Mouse (Mus musculus) c-Kit-positive CD71-negative TER-119-negative erythroid progenitor cells, embryonic 14.5 days (primary cell): Measurements from ENCODE around the gene Hdhd5.

Experiments used
- DNase-seq: peaks from one replicate; pipeline ENCODE4 v3.0.0-alpha.2; 2013; ENCODE audit warnings: low read depth

Gene Hdhd5

GRCm38 (mm10) chr6:120532594-120532993, 1.5 kb upstream of the Hdhd5 start:
- DNase-seq = no peak

- no peak for DNase-seq
Observed at GRCm38 (mm10) chr6:120529123-120529522, 2.0 kb downstream of the Hdhd5 start.

- no peak for DNase-seq
Observed at GRCm38 (mm10) chr6:120524796-120525195, 6.3 kb downstream of the Hdhd5 start.

- DNase-seq = no peak
Observed at GRCm38 (mm10) chr6:120519647-120520046, 11.5 kb downstream of the Hdhd5 start.

GRCm38 (mm10) chr6:120517311-120517710, 13.8 kb downstream of the Hdhd5 start:
- DNase-seq = no peak

GRCm38 (mm10) chr6:120516879-120517278, 14.2 kb downstream of the Hdhd5 start:
- DNase-seq = no peak

- no peak for DNase-seq
Observed at GRCm38 (mm10) chr6:120516422-120516821, 14.7 kb downstream of the Hdhd5 start.

- no peak for DNase-seq
Observed at GRCm38 (mm10) chr6:120511212-120511611, 19.9 kb downstream of the Hdhd5 start.

GRCm38 (mm10) chr6:120510425-120510824, 20.7 kb downstream of the Hdhd5 start:
- DNase-seq = no peak

GRCm38 (mm10) chr6:120509975-120510374, 21.1 kb downstream of the Hdhd5 start:
- DNase-seq = no peak

GRCm38 (mm10) chr6:120508645-120509044, 22.5 kb downstream of the Hdhd5 start:
- DNase-seq = no peak

- DNase-seq = no peak
Observed at GRCm38 (mm10) chr6:120505531-120505930, 25.6 kb downstream of the Hdhd5 start.

- no peak for DNase-seq
Observed at GRCm38 (mm10) chr6:120504051-120504450, 27.1 kb downstream of the Hdhd5 start.

- no peak for DNase-seq
Observed at GRCm38 (mm10) chr6:120496544-120496943, 34.6 kb downstream of the Hdhd5 start.

GRCm38 (mm10) chr6:120493374-120494181, 37.5 kb downstream of the Hdhd5 start, which contains the start of gene Tmem121b:
Gene Tmem121b (minus strand): TSS chr6:120493807.
- no peak for DNase-seq

- no peak for DNase-seq
Observed at GRCm38 (mm10) chr6:120492499-120493373, 38.4 kb downstream of the Hdhd5 start.

- DNase-seq = no peak
Observed at GRCm38 (mm10) chr6:120491862-120492498, 39.1 kb downstream of the Hdhd5 start.

- no peak for DNase-seq
Observed at GRCm38 (mm10) chr6:120491064-120491463, 40.1 kb downstream of the Hdhd5 start.

GRCm38 (mm10) chr6:120489461-120489860, 41.7 kb downstream of the Hdhd5 start:
- DNase-seq = no peak

GRCm38 (mm10) chr6:120488647-120489046, 42.5 kb downstream of the Hdhd5 start:
- no peak for DNase-seq

GRCm38 (mm10) chr6:120486051-120486510, 45.0 kb downstream of the Hdhd5 start:
- no peak for DNase-seq

GRCm38 (mm10) chr6:120485038-120485437, 46.1 kb downstream of the Hdhd5 start:
- no peak for DNase-seq
